Mouse (Mus musculus): ENCODE data around the gene Mef2a.
A peak's percentile ranks its signal among the peaks of the same experiment; 100 is the strongest.

The Mef2a gene

DNA sequence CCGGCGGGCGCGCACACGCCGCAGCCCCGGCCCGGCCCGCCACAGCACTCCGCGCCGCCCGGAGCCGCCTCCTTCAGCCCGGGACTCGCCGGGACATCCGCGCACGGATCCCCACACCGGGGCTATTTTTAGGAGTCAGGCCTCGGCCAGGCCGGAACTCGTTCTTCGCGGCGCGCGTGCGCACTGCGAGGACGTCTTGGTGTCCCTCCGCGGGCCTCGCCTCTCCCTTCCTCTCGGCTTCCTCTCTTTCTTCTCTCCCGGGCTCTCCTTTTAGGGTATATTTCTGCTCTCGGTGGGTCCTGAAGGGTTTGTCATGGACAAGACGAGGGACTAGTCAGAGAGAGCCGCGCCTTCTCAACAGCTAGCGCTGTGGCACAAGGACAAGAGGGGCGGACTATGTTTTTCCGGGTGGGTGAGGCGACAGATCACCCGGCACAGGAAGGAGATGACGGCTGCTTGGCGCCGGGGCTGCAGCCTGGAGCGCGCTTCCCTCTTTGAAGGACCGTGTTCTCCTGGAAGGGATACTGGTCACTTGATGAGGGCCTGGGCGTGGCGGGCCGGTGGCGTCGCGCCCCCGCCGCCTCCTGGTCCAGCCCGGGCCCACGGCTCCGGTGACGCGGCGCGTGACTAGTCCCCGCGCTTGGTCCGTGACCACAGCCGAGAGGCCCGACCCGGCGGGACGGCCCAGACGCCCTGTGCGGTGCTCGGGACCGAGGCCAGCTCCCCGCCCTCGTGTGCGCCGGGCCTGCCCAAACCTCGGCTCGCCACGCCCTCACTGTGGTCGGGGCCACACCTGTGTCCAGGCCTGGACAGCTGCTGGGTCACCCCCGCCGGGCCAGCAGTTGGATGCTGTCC lies at the start of gene Mef2a:
Gene Mef2a (minus strand): TSS at position 130 of the 855 bp plus-strand sequence.
- DNase-seq = peak; percentile 96

- peak; percentile 62 to 64 for DNase-seq
These were observed 49.0 kb upstream of the Mef2a start for GRCm38 (mm10) chr7:67421476-67422186.

GRCm38 (mm10) chr7:67421088-67421475 lies 48.4 kb upstream of the Mef2a start:
- DNase-seq = no peak

DNA sequence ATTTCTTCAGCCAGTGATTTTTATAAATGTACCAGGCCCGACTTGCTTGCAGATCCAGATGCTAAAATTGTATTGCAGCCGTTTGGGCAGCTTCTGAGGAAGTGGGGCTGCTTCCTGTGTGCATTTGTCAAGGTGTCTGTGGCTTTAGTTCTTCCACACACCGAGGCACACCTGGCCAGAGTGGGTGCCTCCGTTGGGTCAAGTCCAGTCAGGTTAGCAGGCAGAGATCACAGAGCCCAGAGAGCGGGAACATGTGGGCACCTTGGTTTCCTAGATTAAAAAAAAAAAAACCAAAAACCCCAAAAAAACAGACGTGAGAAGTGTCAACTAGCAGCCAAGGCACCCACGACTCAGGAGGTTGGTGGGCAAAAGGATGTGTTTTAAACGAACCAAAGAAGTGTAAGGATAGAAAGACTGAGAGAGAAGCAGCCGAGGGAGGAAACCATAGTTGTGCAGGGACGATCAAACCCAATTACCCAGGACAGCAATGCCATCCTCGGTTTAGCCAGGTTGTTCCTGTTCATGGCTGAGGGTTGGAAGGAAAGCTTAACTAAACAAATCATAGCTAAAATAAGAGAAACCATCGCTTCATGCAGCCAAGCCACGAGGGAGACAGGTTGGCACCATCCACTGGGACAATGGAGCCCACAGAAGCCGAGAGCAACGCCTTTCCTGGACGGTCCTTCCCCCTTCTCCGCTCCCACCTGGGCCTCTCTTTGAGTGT lies 47.1 kb upstream of the Mef2a start:
- no peak for DNase-seq

DNA sequence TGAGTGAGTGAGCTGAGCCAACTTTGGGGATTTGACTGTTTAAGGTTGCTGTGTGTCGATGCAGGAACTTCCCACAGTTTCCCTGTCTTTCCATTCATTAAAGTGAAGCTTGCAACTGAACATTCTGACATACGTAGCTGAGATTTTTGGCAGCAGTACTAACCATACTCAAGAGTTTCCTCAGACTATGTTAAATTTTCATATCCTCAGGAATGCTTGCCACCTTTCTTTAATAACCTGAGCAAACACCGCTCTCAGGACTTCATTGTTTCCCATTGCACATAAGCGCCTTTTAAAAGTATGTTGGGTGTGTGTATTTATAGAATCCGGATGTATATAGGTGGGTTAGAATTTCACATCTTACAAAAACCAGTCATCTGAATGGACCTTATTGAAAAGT lies 45.5 kb upstream of the Mef2a start:
- DNase-seq = no peak

- DNase-seq = no peak
These were observed 42.1 kb upstream of the Mef2a start for GRCm38 (mm10) chr7:67414766-67415165.

DNA sequence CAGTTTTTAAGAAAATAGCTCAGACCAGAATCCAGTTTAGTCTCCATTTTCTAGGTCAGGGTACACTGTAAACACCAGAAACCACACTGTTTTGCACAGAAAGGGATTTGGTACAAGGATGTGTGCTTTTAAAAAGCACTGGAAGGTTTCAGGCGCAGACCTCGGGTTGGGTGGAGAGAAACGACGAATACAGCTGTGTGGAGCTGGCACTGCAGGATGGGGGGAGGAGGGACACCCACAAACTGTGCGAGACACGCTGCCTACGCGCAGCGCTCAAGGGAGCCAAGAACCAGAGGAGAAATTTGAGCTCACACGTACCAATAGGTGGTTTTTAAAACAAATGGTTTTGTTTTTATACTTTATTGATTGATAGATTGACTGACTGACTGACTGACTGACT lies 40.0 kb upstream of the Mef2a start:
- DNase-seq = no peak

GRCm38 (mm10) chr7:67407019-67407418 lies 34.4 kb upstream of the Mef2a start:
- DNase-seq = no peak

GRCm38 (mm10) chr7:67404176-67404575 lies 31.5 kb upstream of the Mef2a start:
- no peak for DNase-seq

DNA sequence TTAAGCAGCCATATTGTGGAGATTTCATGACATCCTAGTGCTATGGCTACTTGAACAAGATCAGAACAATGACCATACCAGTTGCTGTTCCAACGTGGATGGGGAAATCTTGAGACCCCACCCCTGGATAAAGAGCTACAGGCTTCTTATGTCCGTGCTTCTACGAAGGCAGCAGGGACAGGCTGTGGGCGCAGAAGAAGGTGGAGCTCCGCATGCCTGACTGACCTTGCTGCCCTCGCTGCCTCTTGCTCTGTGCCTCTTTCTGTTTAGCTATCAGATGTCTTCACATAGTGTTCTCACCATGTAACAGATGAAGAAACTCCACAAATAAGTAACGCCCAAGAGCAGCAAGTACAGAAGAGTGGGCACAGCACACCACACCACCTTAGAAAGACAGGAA lies 29.7 kb upstream of the Mef2a start:
- DNase-seq = no peak

DNA sequence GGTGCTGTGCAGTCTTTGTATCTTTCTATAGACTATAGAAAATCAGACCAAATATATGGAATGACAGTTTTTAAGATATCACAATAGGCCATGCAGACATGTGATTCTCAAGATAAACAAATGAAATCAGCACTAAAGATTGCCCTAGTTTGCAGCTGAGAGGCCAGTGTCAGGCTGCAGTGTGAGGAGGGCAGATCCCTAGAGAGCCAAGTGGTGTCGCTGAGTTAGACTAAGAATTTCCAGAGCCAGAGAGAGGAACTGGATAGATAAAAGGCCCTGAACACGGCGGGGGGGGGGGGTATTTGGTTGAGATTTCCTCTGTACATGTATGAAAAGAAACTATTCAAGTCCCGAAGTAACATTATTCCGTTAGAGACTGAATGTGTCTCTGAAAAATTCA lies 28.7 kb upstream of the Mef2a start:
- DNase-seq = no peak

DNA sequence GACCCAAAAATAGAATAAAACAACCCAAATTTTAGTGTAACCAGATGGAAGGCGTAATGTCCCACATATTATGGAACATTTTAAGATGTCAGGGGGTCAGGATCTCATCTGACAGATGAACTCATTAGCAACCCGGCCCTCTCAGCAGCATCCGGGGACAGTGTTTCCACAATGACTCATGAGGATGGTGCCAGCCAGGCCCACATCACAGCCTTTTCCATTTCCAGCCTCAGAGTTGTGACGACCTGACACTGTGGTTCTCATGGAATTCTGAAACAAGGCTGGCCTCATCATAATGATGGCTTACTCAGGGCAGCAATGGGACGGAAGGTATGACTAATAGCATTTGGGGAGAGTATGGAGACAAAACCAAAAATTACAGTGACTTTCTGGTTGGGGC lies 18.1 kb upstream of the Mef2a start:
- DNase-seq = no peak

- DNase-seq = no peak
These were observed 17.4 kb upstream of the Mef2a start for GRCm38 (mm10) chr7:67390095-67390494.

- peak in 1 of 2 experiments; percentile 51 for DNase-seq
These were observed 12.5 kb upstream of the Mef2a start for GRCm38 (mm10) chr7:67384942-67385872.

- DNase-seq = no peak
These were observed 7.8 kb upstream of the Mef2a start for GRCm38 (mm10) chr7:67380174-67381129.

DNA sequence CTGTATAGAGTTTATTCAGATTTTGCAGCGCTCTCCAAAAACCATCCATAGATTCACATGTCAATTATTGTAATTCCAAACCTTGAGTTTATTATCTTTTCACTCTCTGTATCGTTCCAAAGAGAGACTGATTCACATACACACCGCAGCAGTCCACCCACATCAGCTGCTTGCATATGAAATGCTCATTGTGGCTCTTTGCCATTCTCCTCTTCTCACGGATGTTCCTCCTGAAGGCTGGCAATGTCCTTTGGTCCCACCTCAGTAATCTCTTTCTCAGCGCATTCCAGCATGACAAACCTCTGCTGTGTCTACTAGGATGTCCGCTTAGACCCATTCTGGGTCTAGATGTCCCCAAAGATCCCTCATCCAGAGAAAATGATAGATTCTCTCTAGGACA lies 4.1 kb upstream of the Mef2a start:
- no peak for DNase-seq

DNA sequence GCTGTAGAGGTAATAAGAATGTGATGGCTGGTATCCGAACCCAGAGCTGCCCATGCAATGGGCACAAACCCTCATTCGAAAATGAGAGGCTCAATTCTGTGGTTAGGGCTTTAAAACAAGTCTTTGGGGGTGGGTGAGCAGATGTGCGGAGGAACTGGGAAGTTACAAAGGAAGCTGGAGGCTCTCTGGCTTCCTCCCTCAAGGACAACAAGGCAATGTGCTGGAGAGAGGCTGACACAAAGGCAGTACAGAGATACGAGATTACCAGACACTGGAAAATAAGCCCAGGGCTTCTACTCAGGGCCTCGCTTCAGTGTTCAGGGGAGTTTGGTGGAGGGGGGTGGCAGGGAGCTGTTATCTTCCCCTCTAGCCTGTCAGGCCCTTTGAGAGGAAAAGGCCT lies 1.3 kb upstream of the Mef2a start:
- peak in 1 of 2 experiments; percentile 26 for DNase-seq

DNA sequence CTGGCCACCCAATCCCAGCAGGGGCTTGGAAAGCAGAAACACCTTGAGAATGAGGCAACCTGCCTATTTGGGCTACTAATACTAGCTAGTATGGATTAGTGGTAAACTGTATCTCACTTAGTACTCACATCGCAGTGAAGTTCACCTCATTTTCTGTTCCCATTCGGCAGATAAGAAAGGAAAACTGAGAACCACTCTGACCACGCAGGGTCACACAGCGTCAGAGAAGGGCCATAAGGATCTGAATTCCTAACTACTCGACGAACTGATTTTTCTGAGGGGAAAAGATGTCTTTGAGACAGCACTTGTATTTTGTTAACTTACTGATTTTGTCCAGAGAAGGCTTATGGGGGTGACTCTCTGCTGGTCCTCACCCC lies 914 bp upstream of the Mef2a start:
- no peak for DNase-seq

- DNase-seq = peak; percentile 27 to 37
These were observed 576 bp downstream of the Mef2a start for GRCm38 (mm10) chr7:67371891-67372672.

DNA sequence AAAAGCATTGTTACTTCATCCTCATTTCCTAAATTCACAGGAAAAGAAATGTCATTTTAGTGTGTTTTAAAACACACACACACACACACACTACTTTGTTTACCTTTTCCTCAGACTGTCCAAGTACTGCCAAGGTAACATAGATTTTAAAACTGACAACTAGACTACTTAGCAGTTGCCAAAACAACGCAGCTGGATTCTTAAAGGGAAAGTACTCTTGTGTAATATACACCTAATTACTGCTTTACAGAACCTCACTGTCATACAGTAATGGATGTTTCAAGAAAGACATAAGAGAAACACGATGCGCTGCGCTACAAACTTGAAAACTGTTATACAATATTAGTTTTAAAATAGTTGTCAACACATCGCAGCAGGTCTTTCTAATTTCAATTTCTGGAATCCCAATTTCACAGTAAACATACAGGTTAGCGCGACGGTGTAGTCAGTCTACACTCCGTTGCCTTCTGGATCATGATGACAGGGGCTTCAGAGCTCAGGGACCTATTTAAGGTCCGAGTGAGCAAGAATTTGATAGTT lies 1.2 kb downstream of the Mef2a start:
- DNase-seq = no peak
